Mouse (Mus musculus) MEL (cell line): ENCODE results near the gene Ccdc38. TPM values are rescaled to one million over a fixed set of nuclear protein-coding genes. Genes with fewer than 3 reads are reported as not detected.

ENCODE experiments used
- DNase-seq: peaks from one replicate; pipeline ENCODE4 v3.0.0; 2011; ENCODE audit warnings: low read depth, low spot score
- H3K27ac ChIP-seq: 2 replicates; pipeline ENCODE4 v1.5.1; 2012; ENCODE audit warnings: low read depth, mild to moderate bottlenecking, control low read depth, low read length, moderate library complexity; ENCODE audit not compliant: control insufficient read depth
- H3K27me3 ChIP-seq, 2 experiments: fragments of 150-350 bp in 1 of 2; sonication (generic) in 1 of 2; 2 replicates each; pipeline ENCODE4 v1.6.1; 2012; ENCODE audit warnings: low read length in 2 of 2, mild to moderate bottlenecking in 2 of 2, improper control_type of control experiment in 1 of 2, moderate library complexity in 1 of 2; ENCODE audit not compliant: insufficient read depth in 2 of 2, control insufficient read depth in 1 of 2
- H3K36me3 ChIP-seq, 2 experiments: 2 replicates each; pipeline ENCODE4 v1.6.1; 2012 to 2014; ENCODE audit warnings: low read length in 2 of 2, improper control_type of control experiment in 1 of 2, inconsistent platforms in 1 of 2, mild to moderate bottlenecking in 1 of 2; ENCODE audit not compliant: insufficient read depth in 2 of 2, control insufficient read depth in 1 of 2
- H3K4me1 ChIP-seq, 2 experiments: fragments of 150-350 bp in 1 of 2; sonication (generic) in 1 of 2; 2 replicates each; pipeline ENCODE4 v1.6.1; 2012; ENCODE audit warnings: low read length in 2 of 2, improper control_type of control experiment in 1 of 2, mild to moderate bottlenecking in 1 of 2; ENCODE audit not compliant: insufficient read depth in 2 of 2, control insufficient read depth in 1 of 2
- H3K4me3 ChIP-seq, 2 experiments: fragments of 150-350 bp in 1 of 2; sonication (generic) in 1 of 2; 2 replicates each; pipeline ENCODE4 v1.5.1; 2012; ENCODE audit warnings: low read depth in 2 of 2, low read length in 2 of 2, mild to moderate bottlenecking in 2 of 2, moderate library complexity in 2 of 2, control low read depth in 1 of 2, improper control_type of control experiment in 1 of 2; ENCODE audit not compliant: control insufficient read depth in 1 of 2, insufficient read depth in 1 of 2
- H3K79me2 ChIP-seq: 2 replicates; pipeline ENCODE4 v1.6.1; 2012; ENCODE audit warnings: mild to moderate bottlenecking, low read length, moderate library complexity; ENCODE audit not compliant: control insufficient read depth, poor library complexity, insufficient read depth
- H3K9ac ChIP-seq: 2 replicates; pipeline ENCODE4 v1.6.1; 2012; ENCODE audit warnings: low read depth, mild to moderate bottlenecking, control low read depth, low read length, moderate library complexity; ENCODE audit not compliant: control insufficient read depth, poor library complexity, severe bottlenecking
- H3K9me3 ChIP-seq: fragments of 150-350 bp; sonication (generic); replicated peaks from 2 replicates; pipeline ENCODE4 v1.6.1; 2012; ENCODE audit warnings: mild to moderate bottlenecking, low read length, improper control_type of control experiment, moderate library complexity; ENCODE audit not compliant: insufficient read depth
- CHD1 ChIP-seq: IDR thresholded peaks from 2 replicates; pipeline ENCODE4 v1.6.1; 2012; ENCODE audit warnings: low read depth, mild to moderate bottlenecking, inconsistent platforms, low read length, improper control_type of control experiment
- CTCF ChIP-seq, 3 experiments: IDR thresholded peaks in 2 of 3; conservative IDR thresholded peaks in 1 of 3; 2 replicates each; pipeline ENCODE4 v1.5.1; 2011 to 2012; ENCODE audit warnings: low read length in 3 of 3, low read depth in 2 of 3, mild to moderate bottlenecking in 2 of 3, improper control_type of control experiment in 1 of 3, inconsistent platforms in 1 of 3, mixed read lengths in 1 of 3, moderate library complexity in 1 of 3; ENCODE audit not compliant: control insufficient read depth in 1 of 3, insufficient read depth in 1 of 3, poor library complexity in 1 of 3, severe bottlenecking in 1 of 3
- E2F4 ChIP-seq: IDR thresholded peaks from 2 replicates; pipeline ENCODE4 v1.6.1; 2011; ENCODE audit warnings: low read depth, low read length, improper control_type of control experiment, borderline replicate concordance
- ELF1 ChIP-seq: IDR thresholded peaks from 2 replicates; pipeline ENCODE4 v1.6.1; 2014; ENCODE audit warnings: low read depth, mild to moderate bottlenecking, inconsistent platforms, low read length, improper control_type of control experiment, moderate library complexity
- ETS1 ChIP-seq: IDR thresholded peaks from 2 replicates; pipeline ENCODE4 v1.6.1; 2012; ENCODE audit warnings: low read depth, mild to moderate bottlenecking, inconsistent platforms, low read length, improper control_type of control experiment, moderate library complexity
- GABPA ChIP-seq: IDR thresholded peaks from 2 replicates; pipeline ENCODE4 v1.6.1; 2012; ENCODE audit warnings: low read depth, mild to moderate bottlenecking, inconsistent platforms, low read length, improper control_type of control experiment, moderate library complexity
- JUND ChIP-seq: IDR thresholded peaks from 2 replicates; pipeline ENCODE4 v1.6.1; 2011; ENCODE audit warnings: low read depth, mild to moderate bottlenecking, improper control_type of control experiment, low read length
- MAZ ChIP-seq: IDR thresholded peaks from 2 replicates; pipeline ENCODE4 v1.6.1; 2012; ENCODE audit warnings: low read depth, mild to moderate bottlenecking, inconsistent platforms, low read length, improper control_type of control experiment
- MXI1 ChIP-seq: IDR thresholded peaks from 2 replicates; pipeline ENCODE4 v1.6.1; 2011; ENCODE audit warnings: mild to moderate bottlenecking, low read depth, low read length, improper control_type of control experiment
- MYC ChIP-seq: IDR thresholded peaks from 2 replicates; pipeline ENCODE4 v1.6.1; 2011; ENCODE audit warnings: low read depth, mild to moderate bottlenecking, low read length, improper control_type of control experiment, moderate library complexity
- POLR2A ChIP-seq, 2 experiments: IDR thresholded peaks; 2 replicates each; pipeline ENCODE4 v1.6.1; 2011 to 2012; ENCODE audit warnings: low read length in 2 of 2, mild to moderate bottlenecking in 2 of 2, control low read depth in 1 of 2, improper control_type of control experiment in 1 of 2, low read depth in 1 of 2, moderate library complexity in 1 of 2; ENCODE audit not compliant: control insufficient read depth in 1 of 2, insufficient read depth in 1 of 2, poor library complexity in 1 of 2
- POLR2AphosphoS2 ChIP-seq: IDR thresholded peaks from 2 replicates; pipeline ENCODE4 v1.6.1; 2011; ENCODE audit warnings: low read length, improper control_type of control experiment
- POLR2AphosphoS5 ChIP-seq: IDR thresholded peaks from 2 replicates; pipeline ENCODE4 v1.6.1; 2012; ENCODE audit warnings: low read depth, borderline replicate concordance, mild to moderate bottlenecking, inconsistent platforms, low read length, moderate library complexity, mixed read lengths
- RAD21 ChIP-seq: IDR thresholded peaks from 2 replicates; pipeline ENCODE4 v1.6.1; 2011; ENCODE audit warnings: mild to moderate bottlenecking, low read depth, low read length, improper control_type of control experiment
- TAL1 ChIP-seq: IDR thresholded peaks from 2 replicates; pipeline ENCODE4 v1.6.1; 2012; ENCODE audit warnings: mild to moderate bottlenecking, inconsistent platforms, low read length, moderate library complexity, mixed read lengths
- USF1 ChIP-seq: IDR thresholded peaks from 2 replicates; pipeline ENCODE4 v1.6.1; 2014; ENCODE audit warnings: low read depth, mild to moderate bottlenecking, inconsistent platforms, low read length, improper control_type of control experiment, moderate library complexity
- ZC3H11A ChIP-seq: IDR thresholded peaks from 2 replicates; pipeline ENCODE4 v1.6.1; 2012; ENCODE audit warnings: low read depth, mild to moderate bottlenecking, inconsistent platforms, low read length, improper control_type of control experiment
- ZMIZ1 ChIP-seq: IDR thresholded peaks from 2 replicates; pipeline ENCODE4 v1.6.1; 2012; ENCODE audit warnings: low read depth, mild to moderate bottlenecking, inconsistent platforms, low read length, improper control_type of control experiment, moderate library complexity
- ZNF384 ChIP-seq: IDR thresholded peaks from 2 replicates; pipeline ENCODE4 v1.6.1; 2012; ENCODE audit warnings: low read depth, mild to moderate bottlenecking, inconsistent platforms, low read length, improper control_type of control experiment
- polyA plus RNA-seq, 2 experiments: library from polyadenylated mRNA; stranded (reverse) in 1 of 2; unstranded in 1 of 2; fragments of >175 nt in 1 of 2; fragments of >200 nt in 1 of 2; gene quantifications; 2 replicates each; pipeline versions ENCODE4 v1.2.1 to v1.2.4; 2012; ENCODE audit warnings: low replicate concordance in 2 of 2, low read depth in 1 of 2; ENCODE audit not compliant: insufficient read length in 2 of 2, insufficient read depth in 1 of 2, missing spikeins in 1 of 2
- total RNA-seq: library from RNA; depleted of rRNA; stranded (reverse); fragments of 300-350 nt; gene quantifications from 2 replicates; pipeline ENCODE4 v1.2.3, GENCODE M21; 2012

Ccdc38 gene
- total and polyA plus RNA-seq, 3 experiments = 0.22 TPM; not detected in 2

DNA sequence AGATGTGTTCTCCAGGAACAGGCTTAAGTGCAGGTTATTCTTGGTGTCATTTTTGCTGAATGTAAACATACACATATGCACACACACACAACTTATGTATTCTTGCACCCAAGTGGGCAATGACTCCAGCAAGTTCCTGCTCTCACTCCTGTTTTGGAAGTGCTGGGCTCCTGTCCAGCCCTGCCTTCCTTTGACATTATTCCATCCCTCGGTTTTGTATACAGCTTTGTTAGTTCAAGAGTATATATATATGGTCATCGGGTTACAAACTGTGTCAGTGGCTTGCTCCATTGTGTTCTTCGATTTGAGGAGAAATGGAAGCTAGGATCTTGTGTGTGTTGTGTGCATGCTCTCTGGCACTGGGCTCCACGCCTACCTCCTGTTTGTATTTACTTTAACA, 22.2 kb upstream of the Ccdc38 start:
- Histone ChIP-seq H3K4me1 (peaks cover 0 to 3% of the 10 kb centered on the region in 2 experiments; a peak in 1 of 4 replicates), H3K27ac (no peak overlapping the region), H3K79me2 (no peaks in the 10 kb centered on the region), H3K9ac (no peak overlapping the region), H3K9me3 (no peaks in the 10 kb centered on the region), H3K27me3 (no peaks in the 10 kb centered on the region; a peak in 1 of 4 replicates), H3K36me3 (no peaks in the 10 kb centered on the region), H3K4me3 (no peak overlapping the region)
- no peak for DNase-seq
- TF ChIP-seq MXI1 (no peak), ZC3H11A (no peak)

- Histone ChIP-seq H3K9ac (no peak overlapping the region), H3K4me1 (peaks cover 0 to 3% of the 10 kb centered on the region in 2 experiments; a peak in 1 of 4 replicates), H3K27ac (no peak overlapping the region), H3K36me3 (no peaks in the 10 kb centered on the region), H3K9me3 (no peaks in the 10 kb centered on the region), H3K27me3 (no peaks in the 10 kb centered on the region; a peak in 1 of 4 replicates), H3K4me3 (no peak overlapping the region), H3K79me2 (no peaks in the 10 kb centered on the region)
- no peak for DNase-seq
- no peak for TF ChIP-seq GABPA
- no peak for TF ChIP-seq RAD21
- TF ChIP-seq MAZ = no peak
- no peak for TF ChIP-seq MXI1
- no peak for TF ChIP-seq MYC
- no peak for TF ChIP-seq USF1
- TF ChIP-seq CHD1 = no peak
- no peak for TF ChIP-seq POLR2AphosphoS5
- no peak for TF ChIP-seq CTCF (IDR thresholded peaks at IDR 0.05 in 2 of 3, conservative IDR thresholded peaks at IDR 0.05 in 1 of 3; ENCODE audit: control insufficient read depth in 1 of 3, insufficient read depth in 1 of 3, low read depth in 2 of 3, low read length in 3 of 3, poor library complexity in 1 of 3, severe bottlenecking in 1 of 3)
- TF ChIP-seq, all 39 proteins: peak for 0
Observed at GRCm38 (mm10) chr10:93518620-93519019, 21.8 kb upstream of the Ccdc38 start.

DNA sequence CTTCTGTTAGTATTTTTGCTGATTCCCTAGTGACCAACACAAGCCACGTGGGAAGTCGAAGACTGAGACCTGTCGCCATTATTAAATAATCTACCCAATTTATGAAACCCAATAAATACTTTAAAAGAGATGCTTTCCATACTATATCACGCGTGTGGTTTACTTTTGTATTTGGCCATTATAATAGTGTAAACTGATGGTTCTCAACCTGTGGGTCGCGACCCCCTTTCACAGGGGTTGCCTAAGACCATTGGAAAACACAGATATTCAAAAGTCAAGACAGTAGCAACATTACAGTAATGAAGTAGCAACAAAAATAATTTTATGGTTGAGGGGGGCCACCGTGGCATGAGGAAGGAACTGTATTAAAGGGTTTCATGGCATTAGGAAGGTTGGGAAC, 21.3 kb upstream of the Ccdc38 start:
- no peak for TF ChIP-seq CHD1
- TF ChIP-seq POLR2A (IDR thresholded peaks at IDR 0.05; ENCODE audit: control insufficient read depth in 1 of 2, insufficient read depth in 1 of 2, low read depth in 1 of 2, low read length in 2 of 2, poor library complexity in 1 of 2) = no peak
- no peak for TF ChIP-seq RAD21
- TF ChIP-seq E2F4 = no peak
- TF ChIP-seq ETS1 = no peak
- TF ChIP-seq POLR2AphosphoS2 = no peak
- TF ChIP-seq TAL1 = no peak
- TF ChIP-seq ZMIZ1 = no peak
- TF ChIP-seq ELF1 = no peak
- TF ChIP-seq GABPA = no peak
- no peak for TF ChIP-seq JUND
- no peak for TF ChIP-seq ZNF384
- Histone ChIP-seq H3K79me2 (no peaks in the 10 kb centered on the region), H3K27ac (no peak overlapping the region), H3K4me3 (no peak overlapping the region), H3K36me3 (no peaks in the 10 kb centered on the region), H3K4me1 (peaks cover 0 to 3% of the 10 kb centered on the region in 2 experiments; a peak in 1 of 4 replicates), H3K9me3 (no peaks in the 10 kb centered on the region), H3K9ac (no peak overlapping the region), H3K27me3 (no peaks in the 10 kb centered on the region; a peak in 1 of 4 replicates)
- DNase-seq = no peak
